Mouse (Mus musculus) left cerebral cortex, adult 2 months (tissue): ENCODE results near the gene Egr4. TPM values are rescaled to one million over a fixed set of nuclear protein-coding genes. Genes with fewer than 3 reads are reported as not detected.

Experiments used
- DNase-seq, 2 experiments: peaks; one replicate each; pipeline ENCODE4 v3.0.0; 2021 to 2022; ENCODE audit warnings: low spot score in 2 of 2, mixed read lengths in 1 of 2; ENCODE audit errors: extremely low spot score in 1 of 2
- H3K27ac ChIP-seq: fragments of 200-600 bp; 2 replicates; pipeline ENCODE4 v1.8.1; 2022
- H3K4me3 ChIP-seq: fragments of 200-600 bp; 2 replicates; pipeline ENCODE4 v1.8.1; 2022
- CTCF ChIP-seq: fragments of 200-600 bp; IDR thresholded peaks from 2 replicates; pipeline ENCODE4 v1.8.1; 2022; ENCODE audit warnings: antibody characterized with exemption, mild to moderate bottlenecking, moderate library complexity
- intact Hi-C: fragments of 180-260 bp; cut with DNase I; formaldehyde crosslinking; loops from one replicate; pipeline ENCODE4 v1.15.1; 2025
- total RNA-seq, 2 experiments: library from RNA; stranded (reverse); gene quantifications; 2 replicates each; pipeline ENCODE4 v1.2.3; 2021

Gene Egr4
- total RNA-seq, 2 experiments from 2014 or later: 43.7 to 95.7 TPM

DNA sequence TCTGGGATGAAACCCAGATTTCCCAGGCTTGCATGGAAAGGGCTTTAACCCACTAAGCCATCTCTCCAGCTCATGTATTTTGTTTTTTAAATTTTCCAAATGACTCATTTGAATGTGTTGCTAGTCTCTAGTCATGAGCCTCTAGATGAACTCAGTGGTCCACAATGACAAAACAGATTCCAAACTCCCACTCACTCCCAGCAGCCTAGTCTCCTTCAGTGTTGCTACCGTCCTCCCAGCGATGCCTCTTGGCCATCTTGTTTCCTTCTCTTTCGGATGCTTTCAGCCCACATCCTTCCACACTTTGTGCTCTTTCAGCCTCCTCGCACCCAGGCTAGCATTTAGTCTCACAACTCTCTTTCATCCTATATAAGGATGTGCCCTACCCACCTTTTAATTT lies 23.1 kb downstream of the Egr4 start:
- no peak for TF ChIP-seq CTCF
- H3K27ac ChIP-seq: no peak overlapping the region
- DNase-seq: no peak
- intact Hi-C loops: no loop called here
- no peak overlapping the region for H3K4me3 ChIP-seq

DNA sequence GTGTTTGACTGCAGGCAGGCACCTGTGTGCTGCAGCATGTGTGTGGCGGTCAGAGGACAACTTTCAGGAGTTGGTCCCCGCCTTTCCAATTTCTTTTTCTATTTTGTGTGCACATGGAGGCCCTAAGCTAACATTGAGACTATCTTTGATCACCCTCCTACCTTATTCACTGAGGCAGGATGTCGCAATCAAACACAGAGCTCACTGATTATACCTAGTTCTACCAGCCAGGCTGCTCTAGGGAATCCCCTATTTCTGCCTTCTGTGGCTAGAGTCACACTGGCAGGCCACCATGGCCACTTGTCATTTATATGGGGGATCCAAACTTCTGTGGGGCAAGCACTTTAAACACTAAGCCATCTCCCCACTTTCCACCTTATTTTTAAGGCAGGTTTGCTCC lies 23.7 kb downstream of the Egr4 start:
- intact Hi-C loops: no loop called here
- TF ChIP-seq CTCF: no peak
- DNase-seq: no peak
- Histone ChIP-seq H3K27ac (no peak overlapping the region), H3K4me3 (no peak overlapping the region)

DNA sequence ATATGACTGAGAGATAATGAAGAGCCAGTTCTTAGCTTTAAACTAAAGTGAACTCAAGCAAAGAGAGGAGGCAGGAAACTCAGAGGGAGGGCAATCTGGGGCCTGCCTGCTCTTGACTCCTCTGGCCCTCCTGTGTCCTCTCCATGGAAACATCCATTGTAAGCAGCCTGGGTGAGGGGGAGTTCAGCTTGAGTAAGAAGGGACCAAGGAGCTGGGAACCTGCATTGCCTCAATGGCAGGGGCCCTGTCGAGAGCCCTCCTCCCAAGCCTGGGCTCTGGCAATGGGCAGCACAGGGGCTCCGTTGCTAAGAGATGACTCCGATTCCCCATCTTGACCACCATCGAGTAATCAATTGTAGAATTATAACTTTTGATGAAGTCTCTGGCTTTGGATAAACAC lies 24.9 kb downstream of the Egr4 start:
- Histone ChIP-seq H3K27ac (no peak overlapping the region), H3K4me3 (no peak overlapping the region)
- intact Hi-C loops: no loop called here
- no peak for DNase-seq
- TF ChIP-seq CTCF: no peak

DNA sequence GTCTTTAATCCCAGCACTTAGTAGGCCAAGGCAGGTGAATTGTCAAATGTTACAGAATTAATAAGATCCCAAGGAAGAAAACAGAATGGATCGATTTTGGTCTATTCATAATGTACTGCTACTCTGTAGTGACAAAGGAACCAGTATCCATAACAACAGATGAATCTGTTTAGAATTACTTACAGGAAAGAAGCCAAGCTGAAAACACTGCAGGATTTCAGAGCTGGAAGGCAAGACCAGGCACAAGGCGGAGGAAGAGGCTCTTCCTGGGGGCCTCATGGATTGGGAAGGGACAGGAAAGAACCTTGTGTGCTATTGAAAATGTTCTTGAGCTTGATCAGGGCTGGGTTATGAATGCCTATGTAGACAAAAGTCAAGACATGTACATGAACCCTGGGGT lies 27.7 kb downstream of the Egr4 start:
- no peak overlapping the region for H3K4me3 ChIP-seq
- intact Hi-C loops: no loop called here
- H3K27ac ChIP-seq: no peak overlapping the region
- DNase-seq: no peak
- TF ChIP-seq CTCF: no peak

DNA sequence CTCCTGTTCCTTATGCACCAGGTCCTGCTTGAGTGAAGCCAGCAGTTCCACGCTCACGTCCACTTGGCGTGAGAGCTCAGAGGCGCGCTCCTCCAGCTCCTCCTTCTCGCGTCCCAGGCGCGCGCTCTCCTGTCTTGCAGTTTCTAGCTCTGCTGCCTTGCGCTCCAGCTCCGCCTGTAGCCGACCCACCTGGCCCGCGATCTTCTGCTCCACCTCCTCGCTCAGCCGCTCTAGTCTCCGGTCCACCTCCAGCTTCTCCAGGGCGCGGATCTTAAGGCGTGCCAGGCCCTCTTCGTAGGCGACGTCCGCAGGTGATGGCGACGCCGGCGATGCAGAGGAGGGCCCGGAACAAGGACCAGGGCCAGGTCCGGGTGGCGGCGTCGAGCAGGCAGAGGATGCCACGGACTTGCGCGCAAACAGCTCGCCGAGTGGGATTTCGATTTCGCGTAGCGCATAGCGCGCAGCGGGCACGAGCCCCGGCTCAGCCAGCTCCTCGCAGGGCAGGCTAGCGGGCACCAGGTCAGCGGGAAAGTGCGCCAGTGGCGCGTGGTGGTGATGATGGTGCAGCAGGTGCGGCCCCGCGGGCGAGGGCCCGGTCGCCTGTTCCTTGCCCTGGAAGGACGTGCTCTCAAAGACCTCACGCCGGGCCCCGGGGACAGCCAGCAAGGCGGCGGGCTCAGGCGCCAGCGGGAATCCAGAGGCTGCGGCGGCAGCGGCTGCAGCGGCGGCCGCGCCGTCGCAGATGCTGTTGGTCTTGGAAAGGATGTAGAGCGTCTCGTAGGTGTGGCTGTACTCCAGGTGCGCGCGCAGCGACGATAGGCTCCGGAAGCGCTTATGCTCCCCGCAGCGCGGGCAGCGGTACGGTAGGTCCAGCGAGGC lies 29.3 kb downstream of the Egr4 start:
- H3K4me3 ChIP-seq: peak overlapping the region; percentile 18
- peak overlapping the region; percentile 47; the same call in 1 of the 2 replicates for H3K27ac ChIP-seq
- DNase-seq: no peak
- intact Hi-C loops: no loop called here
- no peak for TF ChIP-seq CTCF

DNA sequence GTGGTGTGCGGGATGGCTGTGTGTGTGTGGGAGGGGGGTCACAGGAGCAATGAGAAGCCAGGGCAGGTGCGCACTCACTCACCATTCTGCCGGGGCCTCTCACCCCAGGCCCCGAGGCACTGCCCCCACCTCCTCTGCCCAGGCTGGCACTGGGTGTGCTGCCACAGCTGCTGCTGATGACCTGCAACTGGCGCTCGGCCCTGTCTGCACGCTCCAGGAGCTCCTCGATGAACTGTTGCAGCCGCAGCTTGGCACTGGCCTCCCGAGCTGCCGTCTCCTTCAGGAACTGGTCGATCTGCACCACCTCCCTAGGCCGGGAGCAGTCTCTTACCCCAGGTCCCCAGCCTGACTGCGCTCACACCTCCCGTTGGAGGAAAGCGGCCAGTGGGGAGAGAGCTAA lies 32.7 kb downstream of the Egr4 start:
- no peak for DNase-seq
- H3K4me3 ChIP-seq: no peak overlapping the region
- TF ChIP-seq CTCF: no peak
- intact Hi-C loops: loop anchor here (2.0 kb wide), 1 partner anchor 32 kb away; the partner anchor contains the start of gene Egr4
- peak overlapping the region; percentile 50 for H3K27ac ChIP-seq

DNA sequence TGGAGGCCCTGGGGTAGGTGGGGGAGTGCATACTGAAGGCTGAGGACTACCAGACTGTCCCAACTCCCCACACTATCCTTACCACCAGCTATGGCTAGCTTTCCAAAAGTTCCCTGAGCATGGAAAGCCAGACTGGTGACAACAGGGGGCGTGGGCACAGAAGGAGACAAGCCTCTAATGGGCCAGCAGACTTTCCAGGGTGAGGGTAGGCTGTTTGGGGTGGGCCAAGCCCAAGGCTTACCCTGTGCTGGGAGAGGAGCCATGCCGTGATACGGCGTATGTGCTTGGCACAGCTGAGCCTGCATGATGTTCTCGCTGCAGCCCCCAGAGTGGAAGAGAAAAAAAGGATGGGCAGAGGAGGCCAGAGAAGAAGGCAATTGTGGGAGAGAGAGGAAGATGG lies 33.4 kb downstream of the Egr4 start:
- intact Hi-C loops: loop anchor here (2.0 kb wide), 1 partner anchor 33 kb away; the partner anchor contains the start of gene Egr4
- H3K27ac ChIP-seq: peak overlapping the region; percentile 50
- TF ChIP-seq CTCF: no peak
- H3K4me3 ChIP-seq: no peak overlapping the region
- DNase-seq: no peak

DNA sequence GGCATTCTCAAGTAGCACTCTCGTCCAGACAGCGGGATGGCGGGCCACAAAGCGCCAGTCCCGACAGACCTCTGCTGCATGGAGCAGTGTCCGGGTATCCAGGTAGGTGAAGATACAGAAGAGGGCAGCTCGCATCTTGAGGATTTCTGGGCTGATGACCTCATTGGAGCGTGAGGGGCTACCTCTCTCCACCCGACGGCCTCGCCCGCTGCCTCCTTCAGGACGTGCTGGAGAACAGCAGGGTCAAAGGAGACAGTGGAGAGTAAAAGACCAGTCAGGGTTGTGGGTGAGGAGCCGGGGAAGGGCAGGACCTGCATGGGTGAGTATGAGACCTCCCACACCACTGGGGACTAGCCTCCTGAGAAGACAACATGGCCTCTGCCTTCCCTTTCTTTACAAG lies 35.0 kb downstream of the Egr4 start:
- intact Hi-C loops: no loop called here
- no peak for DNase-seq
- no peak overlapping the region for H3K27ac ChIP-seq
- H3K4me3 ChIP-seq: no peak overlapping the region
- TF ChIP-seq CTCF: no peak

DNA sequence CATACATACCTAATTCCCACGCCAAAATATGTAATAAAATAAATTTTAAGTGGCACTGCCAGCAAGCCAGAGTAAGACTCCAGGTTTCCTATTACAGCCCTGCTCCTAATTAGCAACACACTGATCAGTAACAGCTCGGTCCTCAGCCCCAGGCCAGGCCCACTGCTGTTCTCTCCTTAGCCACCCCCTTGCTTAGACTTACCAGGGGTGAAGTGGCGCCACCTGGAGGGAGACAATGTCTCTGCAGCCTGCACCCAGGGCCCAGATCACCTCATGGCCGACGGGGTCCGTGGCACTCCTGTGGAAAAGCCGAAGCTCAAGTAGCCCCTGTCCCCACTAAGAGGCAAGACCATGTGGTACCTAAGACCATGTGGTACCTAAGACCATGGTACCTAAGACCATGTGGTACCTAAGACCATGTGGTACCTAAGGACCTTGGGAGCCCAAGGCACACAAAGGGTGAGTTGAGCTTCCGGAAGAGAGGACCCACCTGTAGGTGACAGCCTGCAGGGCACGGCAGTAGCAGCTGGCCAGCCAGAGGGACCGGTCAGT lies 35.9 kb downstream of the Egr4 start:
- intact Hi-C loops: no loop called here
- DNase-seq: no peak
- Histone ChIP-seq H3K27ac (no peak overlapping the region), H3K4me3 (no peak overlapping the region)
- peak; percentile 63 for TF ChIP-seq CTCF

DNA sequence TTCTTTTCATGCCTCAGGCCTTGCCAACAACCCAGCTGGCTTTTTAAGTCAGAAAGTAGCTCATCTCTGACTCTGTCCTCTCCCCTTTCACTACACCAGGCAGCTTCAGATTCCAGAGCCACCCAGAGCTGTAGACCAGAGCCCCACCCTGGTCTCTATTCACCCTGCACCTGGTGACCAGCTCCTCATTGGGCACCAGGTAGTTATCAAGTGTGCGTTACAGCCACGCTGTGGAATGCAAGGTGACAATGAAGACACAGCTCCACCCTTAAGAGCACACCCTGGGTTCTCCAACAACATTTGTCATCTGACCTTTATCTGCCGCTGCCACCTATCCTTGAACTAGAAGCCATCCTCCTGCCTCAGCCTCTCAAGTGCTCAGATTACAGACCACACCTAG lies 37.8 kb downstream of the Egr4 start:
- DNase-seq: no peak
- H3K27ac ChIP-seq: no peak overlapping the region
- no peak for TF ChIP-seq CTCF
- intact Hi-C loops: no loop called here
- H3K4me3 ChIP-seq: no peak overlapping the region

DNA sequence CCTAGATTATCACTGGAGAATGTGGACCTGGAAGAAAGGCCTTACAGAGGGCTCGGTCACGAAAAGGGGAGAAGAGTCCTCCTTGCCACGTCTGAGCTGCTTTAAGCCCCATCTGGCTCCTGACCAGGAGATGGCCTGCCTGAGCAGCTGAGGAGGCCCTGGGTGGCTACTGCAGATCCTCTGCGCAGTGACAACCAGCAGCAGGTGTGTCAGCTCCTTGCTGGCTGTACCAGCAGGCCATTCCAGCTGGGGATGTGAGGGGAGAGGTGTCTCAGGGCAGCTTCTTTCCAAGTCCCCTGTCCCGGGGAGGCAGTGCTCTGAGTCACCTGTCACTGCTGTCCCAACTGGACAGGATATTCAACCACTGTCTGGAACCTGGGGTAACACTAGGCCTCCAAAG lies 40.8 kb downstream of the Egr4 start:
- intact Hi-C loops: no loop called here
- TF ChIP-seq CTCF: no peak
- Histone ChIP-seq H3K4me3 (no peak overlapping the region), H3K27ac (no peak overlapping the region)
- DNase-seq: no peak

DNA sequence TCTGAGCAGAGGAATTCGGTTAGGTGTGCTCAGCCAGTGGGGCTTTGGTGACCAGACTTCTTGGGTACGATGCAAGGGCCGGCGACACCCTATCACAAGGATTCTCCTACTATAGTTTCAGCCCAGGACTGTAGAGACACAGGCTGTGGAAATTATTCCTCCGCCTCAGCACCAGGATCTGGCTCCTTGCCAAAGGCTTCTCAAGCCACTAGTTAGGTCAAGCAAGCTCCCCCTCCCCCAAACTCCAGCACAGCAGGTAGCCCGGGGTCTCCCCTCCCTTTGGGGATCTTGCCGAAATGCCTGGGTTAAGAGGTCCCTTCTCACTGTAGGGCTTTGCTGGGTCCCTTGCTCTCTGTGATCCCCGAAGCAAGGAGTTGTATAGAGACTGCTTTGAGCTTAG lies 41.4 kb downstream of the Egr4 start:
- H3K27ac ChIP-seq: no peak overlapping the region
- TF ChIP-seq CTCF: no peak
- intact Hi-C loops: no loop called here

More for the DNA sequence above, 41.4 kb downstream of the Egr4 start:
- DNase-seq: no peak
- no peak overlapping the region for H3K4me3 ChIP-seq
